Mouse (Mus musculus): ENCODE measurements around the gene Spdef. TPM values are rescaled to one million over a fixed set of nuclear protein-coding genes. Genes with fewer than 3 reads are reported as not detected.

The Spdef gene
- 0.35 and 0.63 TPM in 2 replicates for polyA plus RNA-seq (2012; rRNA removed)

GRCm38 (mm10) chr17:27728770-27729169 is at the start of gene Spdef:
Spdef (minus strand) TSS chr17:27728955.

Other genes with a start within 250 kb of the Spdef start
- gene Grm4, start 207.6 kb downstream of the Spdef start, polyA plus RNA-seq (2012; rRNA removed) = 4.8 and 7.1 TPM in 2 replicates
- gene Hmga1, start 172.5 kb downstream of the Spdef start, polyA plus RNA-seq (2012; rRNA removed) = 284 and 304 TPM in 2 replicates
- 11.1 and 13.9 TPM in 2 replicates for gene AI413582, start 163.2 kb downstream of the Spdef start, polyA plus RNA-seq (2012; rRNA removed)
- 196 and 673 TPM in 2 replicates for gene Nudt3, start 105.5 kb downstream of the Spdef start, polyA plus RNA-seq (2012; rRNA removed)
- 0.23 TPM in 1 of 2 replicates, not detected in the other for gene RPS10-NUDT3, start 93.7 kb downstream of the Spdef start, polyA plus RNA-seq (2012; rRNA removed)
- 1,632 and 1,758 TPM in 2 replicates for gene Rps10, start 92.3 kb downstream of the Spdef start, polyA plus RNA-seq (2012; rRNA removed)
- 3.4 TPM in 2 replicates for gene Pacsin1, start 73.4 kb downstream of the Spdef start, polyA plus RNA-seq (2012; rRNA removed)
- 48.6 and 52.9 TPM in 2 replicates for gene D17Wsu92e, start 91.7 kb upstream of the Spdef start, polyA plus RNA-seq (2012; rRNA removed)
- gene Snrpc, start 109.2 kb upstream of the Spdef start, polyA plus RNA-seq (2012; rRNA removed) = 191 and 254 TPM in 2 replicates
- 13.1 and 14.3 TPM in 2 replicates for gene Uhrf1bp1, start 127.5 kb upstream of the Spdef start, polyA plus RNA-seq (2012; rRNA removed)
- 49.9 and 56.2 TPM in 2 replicates for gene Anks1, start 180.4 kb upstream of the Spdef start, polyA plus RNA-seq (2012; rRNA removed)
- gene Taf11, start 180.9 kb upstream of the Spdef start, polyA plus RNA-seq (2012; rRNA removed) = 59.9 and 93.4 TPM in 2 replicates